Mouse (Mus musculus): ENCODE measurements around the gene Adarb2.
"Not testable (repeated sequence)": the region's sequence is repeated elsewhere in the genome, so short reads cannot be mapped to it uniquely, and the experiment has no call there.

Adarb2 gene

GRCm38 (mm10) chr13:8587447-8587846 is 384.8 kb downstream of the Adarb2 start:
- DNase-seq (ENCODE audit: low spot score) = no peak

GRCm38 (mm10) chr13:8590460-8590859 is 387.8 kb downstream of the Adarb2 start:
- no peak for DNase-seq (ENCODE audit: low spot score)

GRCm38 (mm10) chr13:8596977-8597646 is 394.4 kb downstream of the Adarb2 start:
- DNase-seq (ENCODE audit: low spot score) = no peak

- DNase-seq (ENCODE audit: low spot score) = no peak
These were observed 395.0 kb downstream of the Adarb2 start for GRCm38 (mm10) chr13:8597647-8598017.

- DNase-seq (ENCODE audit: low spot score) = no peak
These were observed 403.0 kb downstream of the Adarb2 start for GRCm38 (mm10) chr13:8605645-8606044.

- no peak for DNase-seq (ENCODE audit: low spot score)
These were observed 405.4 kb downstream of the Adarb2 start for GRCm38 (mm10) chr13:8608040-8608439.

- not testable (repeated sequence) for DNase-seq (ENCODE audit: low spot score)
These were observed 406.3 kb downstream of the Adarb2 start for GRCm38 (mm10) chr13:8608918-8609317.

- no peak for DNase-seq (ENCODE audit: low spot score)
These were observed 408.3 kb downstream of the Adarb2 start for GRCm38 (mm10) chr13:8610956-8611355.

GRCm38 (mm10) chr13:8612618-8613391 is 410.1 kb downstream of the Adarb2 start:
- DNase-seq (ENCODE audit: low spot score) = no peak

- DNase-seq (ENCODE audit: low spot score) = no peak
These were observed 414.0 kb downstream of the Adarb2 start for GRCm38 (mm10) chr13:8616685-8617084.

GRCm38 (mm10) chr13:8622263-8622662 is 419.6 kb downstream of the Adarb2 start:
- DNase-seq (ENCODE audit: low spot score) = no peak

- no peak for DNase-seq (ENCODE audit: low spot score)
These were observed 426.9 kb downstream of the Adarb2 start for GRCm38 (mm10) chr13:8629565-8629964.

GRCm38 (mm10) chr13:8631618-8632017 is 429.0 kb downstream of the Adarb2 start:
- no peak for DNase-seq (ENCODE audit: low spot score)

GRCm38 (mm10) chr13:8632072-8632471 is 429.4 kb downstream of the Adarb2 start:
- DNase-seq (ENCODE audit: low spot score) = no peak

- DNase-seq (ENCODE audit: low spot score) = no peak
These were observed 431.0 kb downstream of the Adarb2 start for GRCm38 (mm10) chr13:8633385-8634337.

- no peak for DNase-seq (ENCODE audit: low spot score)
These were observed 439.4 kb downstream of the Adarb2 start for GRCm38 (mm10) chr13:8642084-8642483.

GRCm38 (mm10) chr13:8643920-8644319 is 441.3 kb downstream of the Adarb2 start:
- DNase-seq (ENCODE audit: low spot score) = no peak

GRCm38 (mm10) chr13:8644805-8645679 is 442.4 kb downstream of the Adarb2 start:
- no peak for DNase-seq (ENCODE audit: low spot score)

- no peak for DNase-seq (ENCODE audit: low spot score)
These were observed 446.6 kb downstream of the Adarb2 start for GRCm38 (mm10) chr13:8649261-8649660.

GRCm38 (mm10) chr13:8664615-8665240 is 462.1 kb downstream of the Adarb2 start:
- no peak for DNase-seq (ENCODE audit: low spot score)

GRCm38 (mm10) chr13:8677174-8677573 is 474.5 kb downstream of the Adarb2 start:
- no peak for DNase-seq (ENCODE audit: low spot score)

Data from urinary bladder, postnatal 10 days (tissue).